Mouse (Mus musculus) neural tube, embryonic 12.5 days (tissue): ENCODE data around the gene Napb. TPM values are rescaled to one million over a fixed set of nuclear protein-coding genes. Genes with fewer than 3 reads are reported as not detected.

Experiments
- ATAC-seq: fragments of 200-750 bp; cut with Nextera tagmentation; 2 replicates; pipeline ENCODE4 v1.8.0; 2017; ENCODE audit warnings: low read depth, mild to moderate bottlenecking, moderate TSS enrichment, moderate library complexity; ENCODE audit not compliant: low FRiP score
- H3K27ac ChIP-seq: fragments of 300-500 bp; sonication (generic); 2 replicates; pipeline ENCODE4 v1.5.1; 2016
- H3K27me3 ChIP-seq: fragments of 300-500 bp; sonication (generic); replicated peaks from 2 replicates; pipeline ENCODE4 v1.6.1; 2016; ENCODE audit warnings: mild to moderate bottlenecking
- H3K36me3 ChIP-seq: fragments of 300-500 bp; sonication (generic); 2 replicates; pipeline ENCODE4 v1.6.1; 2016; ENCODE audit warnings: mild to moderate bottlenecking
- H3K4me1 ChIP-seq: fragments of 300-500 bp; sonication (generic); 2 replicates; pipeline ENCODE4 v1.6.1; 2016
- H3K4me2 ChIP-seq: fragments of 300-500 bp; sonication (generic); replicated peaks from 2 replicates; pipeline ENCODE4 v1.6.1; 2016; ENCODE audit warnings: mild to moderate bottlenecking
- H3K4me3 ChIP-seq: fragments of 300-500 bp; sonication (generic); 2 replicates; pipeline ENCODE4 v1.5.1; 2016
- H3K9ac ChIP-seq: fragments of 300-500 bp; sonication (generic); 2 replicates; pipeline ENCODE4 v1.6.1; 2016; ENCODE audit warnings: mild to moderate bottlenecking
- H3K9me3 ChIP-seq: fragments of 300-500 bp; sonication (generic); 2 replicates; pipeline ENCODE4 v1.6.1; 2016; ENCODE audit warnings: mild to moderate bottlenecking
- WGBS: fragments of 180-500 bp; shearing (Covaris S2); methylation state at CpG from one replicate; pipeline ENCODE4 v1.1.7; 2016; 5-methylcytosine and 5-hydroxymethylcytosine counted together
- polyA plus RNA-seq: library from polyadenylated mRNA; unstranded; fragments of >200 nt; fragmentation: Nextera tagmentation; extraction: Ambion mirVana; gene quantifications from 2 replicates; pipeline ENCODE4 v1.2.1, GENCODE M21; 2016

Gene Napb
- polyA plus RNA-seq, 1 experiment from 2014 or later = 33.0 TPM

GRCm38 (mm10) chr2:148719271-148719995, 12.8 kb downstream of the Napb start:
- peak; percentile 83 for ATAC-seq
- H3K4me3 ChIP-seq = no peak overlapping the region
- no peak overlapping the region for H3K4me2 ChIP-seq
- 0 out of 2 replicates have a peak, but pooled peaks cover 5% of the 10 kb centered on the region for H3K4me1 ChIP-seq
- 68% methylated on average over 2 of the region's 2 CpGs for WGBS
- H3K27ac ChIP-seq = no peak overlapping the region
- no peak overlapping the region for H3K9ac ChIP-seq
- no peaks in the 10 kb centered on the region for H3K27me3 ChIP-seq
- H3K36me3 ChIP-seq = no peaks in the 10 kb centered on the region
- H3K9me3 ChIP-seq = no peaks in the 10 kb centered on the region

GRCm38 (mm10) chr2:148717072-148717471, 15.2 kb downstream of the Napb start:
- no peak overlapping the region for H3K4me3 ChIP-seq
- 81% methylated on average over 2 of the region's 2 CpGs for WGBS
- H3K27me3 ChIP-seq = no peaks in the 10 kb centered on the region
- H3K4me2 ChIP-seq = no peak overlapping the region
- H3K36me3 ChIP-seq = no peaks in the 10 kb centered on the region
- 0 out of 2 replicates have a peak, but pooled peaks cover 5% of the 10 kb centered on the region for H3K4me1 ChIP-seq
- H3K9me3 ChIP-seq = no peaks in the 10 kb centered on the region
- no peak overlapping the region for H3K27ac ChIP-seq
- ATAC-seq = no peak
- H3K9ac ChIP-seq = no peak overlapping the region

GRCm38 (mm10) chr2:148712326-148712725, 19.9 kb downstream of the Napb start:
- H3K36me3 ChIP-seq = peaks cover 8% of the 10 kb centered on the region; the same call in 1 of the 2 replicates
- H3K27ac ChIP-seq = no peak overlapping the region
- H3K4me1 ChIP-seq = no peaks in the 10 kb centered on the region
- ATAC-seq = no peak
- no peak overlapping the region for H3K4me2 ChIP-seq
- no peak overlapping the region for H3K9ac ChIP-seq
- no peaks in the 10 kb centered on the region for H3K9me3 ChIP-seq
- no peaks in the 10 kb centered on the region for H3K27me3 ChIP-seq
- WGBS = 86% methylated on average over 3 of the region's 3 CpGs
- no peak overlapping the region for H3K4me3 ChIP-seq

GRCm38 (mm10) chr2:148707202-148707530, 25.1 kb downstream of the Napb start:
- Histone ChIP-seq H3K9me3 (no peaks in the 10 kb centered on the region), H3K27ac (no peak overlapping the region), H3K27me3 (no peaks in the 10 kb centered on the region), H3K4me1 (no peaks in the 10 kb centered on the region), H3K9ac (no peak overlapping the region), H3K4me2 (no peak overlapping the region), H3K4me3 (no peak overlapping the region), H3K36me3 (peaks cover 12% of the 10 kb centered on the region; the same call in 1 of the 2 replicates)
- peak; percentile 18; the same call in 1 of the 2 replicates for ATAC-seq
- WGBS = 60% methylated on average over 6 of the region's 6 CpGs

GRCm38 (mm10) chr2:148706409-148707201, 25.7 kb downstream of the Napb start:
- ATAC-seq = peak; percentile 75
- H3K9me3 ChIP-seq = no peaks in the 10 kb centered on the region
- H3K9ac ChIP-seq = no peak overlapping the region
- peaks cover 12% of the 10 kb centered on the region; the same call in 1 of the 2 replicates for H3K36me3 ChIP-seq
- H3K27ac ChIP-seq = no peak overlapping the region
- no peaks in the 10 kb centered on the region for H3K27me3 ChIP-seq
- WGBS = 78% methylated on average over 15 of the region's 15 CpGs
- H3K4me2 ChIP-seq = no peak overlapping the region
- no peaks in the 10 kb centered on the region for H3K4me1 ChIP-seq
- H3K4me3 ChIP-seq = no peak overlapping the region

GRCm38 (mm10) chr2:148698571-148698970, 33.7 kb downstream of the Napb start:
- peaks cover 43% of the 10 kb centered on the region for H3K36me3 ChIP-seq
- H3K27ac ChIP-seq = no peak overlapping the region
- no peak overlapping the region for H3K4me2 ChIP-seq
- no peaks in the 10 kb centered on the region for H3K27me3 ChIP-seq
- no peaks in the 10 kb centered on the region for H3K9me3 ChIP-seq
- no peak overlapping the region for H3K9ac ChIP-seq
- ATAC-seq = no peak
- no peaks in the 10 kb centered on the region for H3K4me1 ChIP-seq
- WGBS = 78% methylated on average over 5 of the region's 5 CpGs
- H3K4me3 ChIP-seq = no peak overlapping the region

- no peaks in the 10 kb centered on the region for H3K27me3 ChIP-seq
- no peak overlapping the region for H3K4me3 ChIP-seq
- peaks cover 77% of the 10 kb centered on the region for H3K36me3 ChIP-seq
- H3K9ac ChIP-seq = no peak overlapping the region
- H3K27ac ChIP-seq = no peak overlapping the region
- WGBS = 94% methylated on average over 5 of the region's 5 CpGs
- H3K9me3 ChIP-seq = no peaks in the 10 kb centered on the region
- H3K4me2 ChIP-seq = no peak overlapping the region
- no peaks in the 10 kb centered on the region for H3K4me1 ChIP-seq
- no peak for ATAC-seq
Measured at GRCm38 (mm10) chr2:148690781-148691180, 41.5 kb downstream of the Napb start.

GRCm38 (mm10) chr2:148690291-148690690, 42.0 kb downstream of the Napb start:
- no peak overlapping the region for H3K4me2 ChIP-seq
- H3K4me1 ChIP-seq = no peaks in the 10 kb centered on the region
- no peak overlapping the region for H3K27ac ChIP-seq
- WGBS = 95% methylated on average over 3 of the region's 3 CpGs
- no peak for ATAC-seq
- no peak overlapping the region for H3K9ac ChIP-seq
- H3K9me3 ChIP-seq = no peaks in the 10 kb centered on the region
- no peak overlapping the region for H3K4me3 ChIP-seq
- peaks cover 76% of the 10 kb centered on the region for H3K36me3 ChIP-seq
- H3K27me3 ChIP-seq = no peaks in the 10 kb centered on the region

GRCm38 (mm10) chr2:148689444-148690140, 42.7 kb downstream of the Napb start:
- ATAC-seq = no peak
- 96% methylated on average over 6 of the region's 6 CpGs for WGBS
- no peaks in the 10 kb centered on the region for H3K4me1 ChIP-seq
- no peak overlapping the region for H3K9ac ChIP-seq
- H3K36me3 ChIP-seq = peaks cover 75% of the 10 kb centered on the region
- no peaks in the 10 kb centered on the region for H3K9me3 ChIP-seq
- H3K27ac ChIP-seq = no peak overlapping the region
- H3K4me3 ChIP-seq = no peak overlapping the region
- no peak overlapping the region for H3K4me2 ChIP-seq
- H3K27me3 ChIP-seq = no peaks in the 10 kb centered on the region

- no peak for ATAC-seq
- no peaks in the 10 kb centered on the region for H3K27me3 ChIP-seq
- 90% methylated on average over 5 of the region's 5 CpGs for WGBS
- no peaks in the 10 kb centered on the region for H3K4me1 ChIP-seq
- no peaks in the 10 kb centered on the region for H3K9me3 ChIP-seq
- H3K27ac ChIP-seq = no peak overlapping the region
- H3K9ac ChIP-seq = no peak overlapping the region
- H3K4me3 ChIP-seq = no peak overlapping the region
- peaks cover 81% of the 10 kb centered on the region for H3K36me3 ChIP-seq
- no peak overlapping the region for H3K4me2 ChIP-seq
Measured at GRCm38 (mm10) chr2:148687971-148688370, 44.3 kb downstream of the Napb start.

- Histone ChIP-seq H3K4me1 (peaks cover 5% of the 10 kb centered on the region), H3K4me3 (no peak overlapping the region), H3K9me3 (no peaks in the 10 kb centered on the region), H3K27ac (no peak overlapping the region), H3K4me2 (no peak overlapping the region), H3K36me3 (peaks cover 74% of the 10 kb centered on the region), H3K27me3 (no peaks in the 10 kb centered on the region), H3K9ac (no peak overlapping the region)
- ATAC-seq = no peak
- 98% methylated on average over 1 of the region's 1 CpGs for WGBS
Measured at GRCm38 (mm10) chr2:148686862-148687261, 45.4 kb downstream of the Napb start.

GRCm38 (mm10) chr2:148685709-148686108, 46.6 kb downstream of the Napb start:
- Histone ChIP-seq H3K4me2 (no peak overlapping the region), H3K4me1 (peaks cover 10% of the 10 kb centered on the region), H3K36me3 (peaks cover 63% of the 10 kb centered on the region), H3K4me3 (no peak overlapping the region), H3K27ac (no peak overlapping the region), H3K9me3 (no peaks in the 10 kb centered on the region), H3K9ac (no peak overlapping the region), H3K27me3 (no peaks in the 10 kb centered on the region)
- ATAC-seq = no peak
- 86% methylated on average over 3 of the region's 3 CpGs for WGBS
